Mouse (Mus musculus): ENCODE data around the gene Gm20388.

DNA sequence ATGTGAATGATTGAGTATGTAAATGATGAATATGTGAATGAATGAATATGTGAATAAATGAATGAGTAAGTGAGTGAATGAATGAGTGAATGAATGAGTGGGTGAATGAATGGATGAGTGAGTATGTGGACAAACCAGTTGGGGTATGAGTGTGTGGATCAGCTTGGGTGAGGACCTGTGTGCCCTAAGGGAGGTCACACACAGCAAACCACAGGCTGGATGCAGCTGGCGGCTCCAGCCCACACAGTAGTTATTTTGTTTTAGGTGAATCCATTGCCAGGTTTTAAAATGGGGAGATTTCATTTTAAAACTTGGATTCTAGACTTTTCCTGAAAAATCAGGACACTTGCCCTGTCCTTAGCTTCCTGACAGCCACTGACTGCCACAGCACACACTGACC, 2341.1 kb downstream of the Gm20388 start:
- TF ChIP-seq ZC3H11A (IDR thresholded peaks at IDR 0.05; ENCODE audit: borderline replicate concordance, low read depth, low read length) (no peak), MAFK (IDR thresholded peaks at IDR 0.05; ENCODE audit: insufficient read depth, low read depth, low read length) (no peak), CHD2 (IDR thresholded peaks at IDR 0.05; ENCODE audit: low read depth, low read length) (no peak), ZNF384 (IDR thresholded peaks at IDR 0.05; ENCODE audit: low read depth, low read length) (no peak)
